Mouse (Mus musculus): Measurements from ENCODE around the gene Rpl22l1. TPM values are rescaled to one million over a fixed set of nuclear protein-coding genes. Genes with fewer than 3 reads are reported as not detected.
"Not testable (repeated sequence)": the region's sequence is repeated elsewhere in the genome, so short reads cannot be mapped to it uniquely, and the experiment has no call there.

The Rpl22l1 gene
- polyA plus RNA-seq, 1 experiment, result 41.7 TPM

DNA sequence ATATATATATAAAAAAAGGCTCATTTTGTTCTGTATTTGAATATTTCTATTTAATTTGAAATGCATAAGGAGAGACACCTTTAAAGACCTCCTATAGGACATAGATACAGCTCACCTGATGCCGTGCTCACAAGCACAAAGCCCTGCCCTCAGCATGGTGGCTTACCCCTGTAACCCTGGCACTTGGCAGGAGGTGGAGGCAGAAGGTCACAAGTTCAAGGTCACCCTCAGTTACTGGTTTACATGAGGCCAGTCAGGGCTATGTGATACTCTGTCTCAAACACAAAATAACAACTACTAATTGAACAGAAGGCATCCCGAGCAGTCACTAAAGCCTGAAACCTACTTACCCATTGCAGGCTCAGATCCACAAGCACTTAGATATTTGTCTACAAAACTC, 24.2 kb downstream of the Rpl22l1 start:
- H3K4me3 ChIP-seq (ENCODE audit: control insufficient read depth, low read depth, low read length), result no peak overlapping the region
- no peaks in the 10 kb centered on the region for H3K4me1 ChIP-seq (ENCODE audit: control insufficient read depth, insufficient read depth, low read length)
- H3K36me3 ChIP-seq (ENCODE audit: control insufficient read depth, insufficient read depth, low read length), result no peaks in the 10 kb centered on the region
- H3K27ac ChIP-seq (ENCODE audit: control insufficient read depth, insufficient read depth, low read depth, low read length), result no peak overlapping the region
- TF ChIP-seq POLR2A (IDR thresholded peaks at IDR 0.05; ENCODE audit: control insufficient read depth, low read depth, low read length), result no peak
- no peak for TF ChIP-seq CTCF (IDR thresholded peaks at IDR 0.05; ENCODE audit: control insufficient read depth, insufficient read depth, insufficient replicate concordance, low read depth, low read length)
- H3K27me3 ChIP-seq (ENCODE audit: control insufficient read depth, insufficient read depth, low read length), result no peaks in the 10 kb centered on the region

DNA sequence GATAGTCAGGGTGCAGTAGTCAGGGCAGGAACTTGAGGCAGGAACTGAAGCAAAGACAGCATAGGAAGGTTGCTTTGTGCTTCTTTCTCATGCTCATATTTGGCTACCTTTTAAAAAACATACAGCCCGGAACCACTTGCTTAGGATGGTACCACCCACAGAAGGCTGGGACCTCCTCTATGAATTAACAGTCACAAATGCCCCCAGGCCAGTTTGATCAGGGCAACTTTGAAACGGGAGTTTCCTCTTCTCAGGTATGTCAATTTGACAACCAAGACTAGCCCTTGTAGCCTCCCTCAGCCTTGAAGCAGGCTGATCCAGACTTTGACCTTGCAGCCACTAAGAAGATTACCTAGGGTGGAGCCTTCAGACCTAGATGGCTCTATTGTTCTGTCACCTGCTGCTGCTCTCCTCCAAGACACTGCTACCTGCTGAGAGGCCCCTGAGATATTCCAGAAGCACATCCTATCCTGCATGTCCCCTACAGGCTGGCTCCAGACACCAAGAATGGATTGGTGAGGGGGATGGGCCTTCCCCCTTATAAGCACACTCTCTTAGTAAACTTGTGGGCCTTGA, 31.6 kb downstream of the Rpl22l1 start:
- no peaks in the 10 kb centered on the region for H3K4me1 ChIP-seq (ENCODE audit: control insufficient read depth, insufficient read depth, low read length)
- H3K27ac ChIP-seq (ENCODE audit: control insufficient read depth, insufficient read depth, low read depth, low read length), result no peak overlapping the region
- H3K27me3 ChIP-seq (ENCODE audit: control insufficient read depth, insufficient read depth, low read length), result no peaks in the 10 kb centered on the region
- H3K4me3 ChIP-seq (ENCODE audit: control insufficient read depth, low read depth, low read length), result no peak overlapping the region
- H3K36me3 ChIP-seq (ENCODE audit: control insufficient read depth, insufficient read depth, low read length), result no peaks in the 10 kb centered on the region
- no peak for TF ChIP-seq CTCF (IDR thresholded peaks at IDR 0.05; ENCODE audit: control insufficient read depth, insufficient read depth, insufficient replicate concordance, low read depth, low read length)
- TF ChIP-seq POLR2A (IDR thresholded peaks at IDR 0.05; ENCODE audit: control insufficient read depth, low read depth, low read length), result no peak

GRCm38 (mm10) chr3:28841886-28842649, 36.8 kb downstream of the Rpl22l1 start:
- Histone ChIP-seq H3K27me3 (ENCODE audit: control insufficient read depth, insufficient read depth, low read length) (no peaks in the 10 kb centered on the region), H3K4me1 (ENCODE audit: control insufficient read depth, insufficient read depth, low read length) (no peaks in the 10 kb centered on the region), H3K4me3 (ENCODE audit: control insufficient read depth, low read depth, low read length) (no peak overlapping the region), H3K27ac (ENCODE audit: control insufficient read depth, insufficient read depth, low read depth, low read length) (no peak overlapping the region), H3K36me3 (ENCODE audit: control insufficient read depth, insufficient read depth, low read length) (no peaks in the 10 kb centered on the region)
- TF ChIP-seq POLR2A (IDR thresholded peaks at IDR 0.05; ENCODE audit: control insufficient read depth, low read depth, low read length) (no peak), CTCF (IDR thresholded peaks at IDR 0.05; ENCODE audit: control insufficient read depth, insufficient read depth, insufficient replicate concordance, low read depth, low read length) (no peak)

GRCm38 (mm10) chr3:28843231-28843630, 38.0 kb downstream of the Rpl22l1 start:
- H3K27ac ChIP-seq (ENCODE audit: control insufficient read depth, insufficient read depth, low read depth, low read length), result no peak overlapping the region
- no peaks in the 10 kb centered on the region for H3K27me3 ChIP-seq (ENCODE audit: control insufficient read depth, insufficient read depth, low read length)
- no peaks in the 10 kb centered on the region for H3K36me3 ChIP-seq (ENCODE audit: control insufficient read depth, insufficient read depth, low read length)
- no peak for TF ChIP-seq CTCF (IDR thresholded peaks at IDR 0.05; ENCODE audit: control insufficient read depth, insufficient read depth, insufficient replicate concordance, low read depth, low read length)
- TF ChIP-seq POLR2A (IDR thresholded peaks at IDR 0.05; ENCODE audit: control insufficient read depth, low read depth, low read length), result no peak
- no peaks in the 10 kb centered on the region for H3K4me1 ChIP-seq (ENCODE audit: control insufficient read depth, insufficient read depth, low read length)
- H3K4me3 ChIP-seq (ENCODE audit: control insufficient read depth, low read depth, low read length), result no peak overlapping the region

GRCm38 (mm10) chr3:28847115-28847514, 41.9 kb downstream of the Rpl22l1 start:
- TF ChIP-seq POLR2A (IDR thresholded peaks at IDR 0.05; ENCODE audit: control insufficient read depth, low read depth, low read length) (no peak), CTCF (IDR thresholded peaks at IDR 0.05; ENCODE audit: control insufficient read depth, insufficient read depth, insufficient replicate concordance, low read depth, low read length) (no peak)
- no peak overlapping the region for H3K27ac ChIP-seq (ENCODE audit: control insufficient read depth, insufficient read depth, low read depth, low read length)
- H3K36me3 ChIP-seq (ENCODE audit: control insufficient read depth, insufficient read depth, low read length), result no peaks in the 10 kb centered on the region
- H3K27me3 ChIP-seq (ENCODE audit: control insufficient read depth, insufficient read depth, low read length), result no peaks in the 10 kb centered on the region
- H3K4me1 ChIP-seq (ENCODE audit: control insufficient read depth, insufficient read depth, low read length), result no peaks in the 10 kb centered on the region
- no peak overlapping the region for H3K4me3 ChIP-seq (ENCODE audit: control insufficient read depth, low read depth, low read length)

DNA sequence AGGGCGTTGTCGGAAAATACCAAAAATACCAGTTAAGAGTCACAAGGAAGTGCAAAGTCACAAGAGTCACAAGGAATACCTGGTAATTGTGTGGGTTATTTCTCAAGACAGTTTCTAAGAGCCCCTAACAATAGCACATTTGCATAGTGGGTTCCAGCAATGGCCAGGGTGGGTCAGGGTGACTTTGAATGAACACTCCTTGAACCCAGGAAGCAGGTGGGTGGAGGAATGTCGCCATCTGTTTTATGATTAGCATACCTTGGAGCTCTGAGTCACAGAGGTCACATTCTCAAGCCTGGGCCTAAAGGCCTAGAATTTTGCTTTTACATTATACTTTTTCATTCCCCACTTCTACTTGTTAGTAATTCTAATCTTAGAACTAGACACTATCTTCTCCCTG, 46.9 kb downstream of the Rpl22l1 start:
- H3K27ac ChIP-seq (ENCODE audit: control insufficient read depth, insufficient read depth, low read depth, low read length); H3K27me3 ChIP-seq (ENCODE audit: control insufficient read depth, insufficient read depth, low read length); H3K4me3 ChIP-seq (ENCODE audit: control insufficient read depth, low read depth, low read length); H3K36me3 ChIP-seq (ENCODE audit: control insufficient read depth, insufficient read depth, low read length); H3K4me1 ChIP-seq (ENCODE audit: control insufficient read depth, insufficient read depth, low read length): not testable (repeated sequence)

Other genes with a start within 250 kb of the Rpl22l1 start
- gene Slc2a2, start 107.5 kb upstream of the Rpl22l1 start, polyA plus RNA-seq (2012; rRNA removed), result 0.19 and 0.26 TPM in 2 replicates
- 4.7 and 5.5 TPM in 2 replicates for gene Eif5a2, start 24.2 kb upstream of the Rpl22l1 start, polyA plus RNA-seq (2012; rRNA removed)
- 6.7 and 9.5 TPM in 2 replicates for gene Gm1527, start 87.2 kb downstream of the Rpl22l1 start, polyA plus RNA-seq (2012; rRNA removed)

Data from testis, adult 2 months (tissue).